Mouse (Mus musculus) midbrain, postnatal 0 days (tissue): ENCODE measurements at regions not wholly inside any gene's neighbourhood (a gene's known extent, or its start where the extent isn't known, plus 50 kb on each side); places are given as distances from the start of the nearest gene placed in this dataset.
A peak's percentile ranks its signal among the peaks of the same experiment; 100 is the strongest.

Experiments used
- ATAC-seq: fragments of 200-750 bp; cut with Nextera tagmentation; 2 replicates; pipeline ENCODE4 v1.8.0; 2017; ENCODE audit warnings: moderate number of reproducible peaks, mild to moderate bottlenecking, moderate TSS enrichment, moderate library complexity; ENCODE audit not compliant: low FRiP score
- DNase-seq: peaks from one replicate; pipeline ENCODE4 v3.0.0-alpha.2; 2015; ENCODE audit warnings: low spot score
- H3K27ac ChIP-seq: fragments of 300-500 bp; sonication (generic); 2 replicates; pipeline ENCODE4 v1.5.1; 2014; ENCODE audit warnings: low read depth, mild to moderate bottlenecking, low read length, mixed read lengths
- H3K27me3 ChIP-seq: fragments of 300-500 bp; sonication (generic); 2 replicates; pipeline ENCODE4 v1.6.1; 2014; ENCODE audit warnings: low read length, control low read depth, mixed read lengths; ENCODE audit not compliant: insufficient read depth
- H3K36me3 ChIP-seq: fragments of 300-500 bp; sonication (generic); 2 replicates; pipeline ENCODE4 v1.6.1; 2014; ENCODE audit warnings: low read length, control low read depth, mixed read lengths; ENCODE audit not compliant: insufficient read depth
- H3K4me1 ChIP-seq: fragments of 300-500 bp; sonication (generic); 2 replicates; pipeline ENCODE4 v1.6.1; 2014; ENCODE audit warnings: mild to moderate bottlenecking, control low read depth, antibody characterized with exemption, low read length, mixed read lengths; ENCODE audit not compliant: insufficient read depth
- H3K4me2 ChIP-seq: fragments of 300-500 bp; sonication (generic); 2 replicates; pipeline ENCODE4 v1.6.1; 2014; ENCODE audit warnings: low read depth, mild to moderate bottlenecking, low read length, mixed read lengths; ENCODE audit not compliant: poor library complexity, severe bottlenecking
- H3K4me3 ChIP-seq: fragments of 300-500 bp; sonication (generic); 2 replicates; pipeline ENCODE4 v1.5.1; 2014; ENCODE audit warnings: low read depth, mild to moderate bottlenecking, low read length, moderate library complexity
- H3K9ac ChIP-seq: fragments of 300-500 bp; sonication (generic); replicated peaks from 2 replicates; pipeline ENCODE4 v1.6.1; 2014; ENCODE audit warnings: mild to moderate bottlenecking, low read length, moderate library complexity, mixed read lengths; ENCODE audit not compliant: poor library complexity, severe bottlenecking
- H3K9me3 ChIP-seq: fragments of 300-500 bp; sonication (generic); 2 replicates; pipeline ENCODE4 v1.6.1; 2016; ENCODE audit warnings: low read length, control low read depth
- CTCF ChIP-seq: IDR thresholded peaks from 2 replicates; pipeline ENCODE4 v1.5.1; 2016; ENCODE audit warnings: antibody characterized with exemption, mild to moderate bottlenecking
- WGBS: fragments of 180-500 bp; shearing (Covaris S2); extraction: QIAGEN DNeasy Blood & Tissue Kit; methylation state at CpG from one replicate; pipeline ENCODE4 v1.1.7; 2014; 5-methylcytosine and 5-hydroxymethylcytosine counted together

- WGBS: 60% methylated on average over 4 of the region's 4 CpGs
- peak overlapping the region; percentile 18; the same call in 1 of the 2 replicates for H3K27ac ChIP-seq
These were observed 157.0 kb downstream of the Tomm20 start for GRCm38 (mm10) chr8:126788669-126789068.

GRCm38 (mm10) chr8:126787398-126787797, 158.2 kb downstream of the Tomm20 start:
- Histone ChIP-seq H3K36me3 (no peaks in the 10 kb centered on the region), H3K9ac (no peak overlapping the region), H3K4me1 (no peaks in the 10 kb centered on the region), H3K4me2 (no peak overlapping the region), H3K4me3 (no peak overlapping the region), H3K27ac (no peak overlapping the region), H3K9me3 (no peaks in the 10 kb centered on the region), H3K27me3 (no peaks in the 10 kb centered on the region)
- no peak for TF ChIP-seq CTCF
- DNase-seq: no peak
- WGBS: 86% methylated on average over 8 of the region's 8 CpGs
- ATAC-seq: no peak

More at GRCm38 (mm10) chr8:126788669-126789068, 157.0 kb downstream of the Tomm20 start:
- H3K4me1 ChIP-seq: no peaks in the 10 kb centered on the region
- no peaks in the 10 kb centered on the region for H3K9me3 ChIP-seq
- no peak overlapping the region for H3K4me2 ChIP-seq
- TF ChIP-seq CTCF: no peak
- no peak overlapping the region for H3K9ac ChIP-seq
- H3K36me3 ChIP-seq: no peaks in the 10 kb centered on the region
- ATAC-seq (no peak), DNase-seq (no peak)
- no peak overlapping the region for H3K4me3 ChIP-seq
- no peaks in the 10 kb centered on the region for H3K27me3 ChIP-seq

- Histone ChIP-seq H3K9ac (no peak overlapping the region), H3K27me3 (no peaks in the 10 kb centered on the region), H3K4me3 (no peak overlapping the region), H3K4me1 (no peaks in the 10 kb centered on the region), H3K27ac (no peak overlapping the region), H3K4me2 (no peak overlapping the region), H3K9me3 (no peaks in the 10 kb centered on the region), H3K36me3 (no peaks in the 10 kb centered on the region)
- no peak for TF ChIP-seq CTCF
- 81% methylated on average over 3 of the region's 3 CpGs for WGBS
- no peak for ATAC-seq
- DNase-seq: no peak
These were observed 160.4 kb downstream of the Tomm20 start for GRCm38 (mm10) chr8:126785211-126785610.

- H3K27ac ChIP-seq: no peak overlapping the region
- no peak overlapping the region for H3K4me2 ChIP-seq
- WGBS: 78% methylated on average over 4 of the region's 4 CpGs
- H3K4me1 ChIP-seq: no peaks in the 10 kb centered on the region
- ATAC-seq: no peak
- H3K27me3 ChIP-seq: no peaks in the 10 kb centered on the region
- no peak for DNase-seq
- no peak for TF ChIP-seq CTCF
- no peaks in the 10 kb centered on the region for H3K36me3 ChIP-seq
- no peak overlapping the region for H3K9ac ChIP-seq
- no peak overlapping the region for H3K4me3 ChIP-seq
- no peaks in the 10 kb centered on the region for H3K9me3 ChIP-seq
These were observed 161.0 kb downstream of the Tomm20 start for GRCm38 (mm10) chr8:126784604-126785003.

GRCm38 (mm10) chr8:126783703-126784440, 161.8 kb downstream of the Tomm20 start:
- H3K27ac ChIP-seq: no peak overlapping the region
- no peak overlapping the region for H3K4me3 ChIP-seq
- no peak for TF ChIP-seq CTCF
- no peaks in the 10 kb centered on the region for H3K27me3 ChIP-seq
- H3K4me2 ChIP-seq: no peak overlapping the region
- no peaks in the 10 kb centered on the region for H3K4me1 ChIP-seq
- no peaks in the 10 kb centered on the region for H3K36me3 ChIP-seq
- H3K9ac ChIP-seq: no peak overlapping the region
- 81% methylated on average over 12 of the region's 12 CpGs for WGBS
- no peak for ATAC-seq
- no peaks in the 10 kb centered on the region for H3K9me3 ChIP-seq
- DNase-seq: no peak

- Histone ChIP-seq H3K4me1 (no peaks in the 10 kb centered on the region), H3K4me3 (no peak overlapping the region), H3K4me2 (no peak overlapping the region), H3K27ac (no peak overlapping the region), H3K9ac (no peak overlapping the region), H3K36me3 (no peaks in the 10 kb centered on the region), H3K27me3 (no peaks in the 10 kb centered on the region), H3K9me3 (no peaks in the 10 kb centered on the region)
- no peak for DNase-seq
- TF ChIP-seq CTCF: no peak
- 94% methylated on average over 7 of the region's 7 CpGs for WGBS
- ATAC-seq: no peak
These were observed 167.0 kb downstream of the Tomm20 start for GRCm38 (mm10) chr8:126778673-126779072.
